Mouse (Mus musculus) inflammation-experienced regulatory T-cells, adult 6 months (primary cell): Measurements from ENCODE around the gene Gm826. TPM values are rescaled to one million over a fixed set of nuclear protein-coding genes. Genes with fewer than 3 reads are reported as not detected.

Experiments used
- ATAC-seq: one replicate; pipeline ENCODE4 v1.8.0; 2017
- polyA plus RNA-seq, 3 experiments: library from polyadenylated mRNA; unstranded; fragments of 100-300 nt; shearing (Covaris generic); gene quantifications; one replicate each; pipeline ENCODE4 v1.2.1; 2017

Gm826 gene
- polyA plus RNA-seq, 3 experiments from 2014 or later = not detected

- ATAC-seq = no peak
These were observed 66.0 kb downstream of the Gm826 start for GRCm38 (mm10) chr2:160267828-160268453.

GRCm38 (mm10) chr2:160263861-160264260 is 70.1 kb downstream of the Gm826 start:
- ATAC-seq = no peak

GRCm38 (mm10) chr2:160261538-160261937 is 72.4 kb downstream of the Gm826 start:
- ATAC-seq = no peak

Other genes starting within 250 kb of the Gm826 start
- gene Mafb, start 32.9 kb upstream of the Gm826 start, polyA plus RNA-seq = not detected